Mouse (Mus musculus) heart, postnatal 0 days (tissue): ENCODE data around the gene Rora.

Source experiments
- CTCF ChIP-seq: IDR thresholded peaks from 2 replicates; pipeline ENCODE4 v1.5.1; 2016; ENCODE audit warnings: antibody characterized with exemption, control low read depth, low read depth
- EP300 ChIP-seq: IDR thresholded peaks from 2 replicates; pipeline ENCODE4 v1.6.1; 2016; ENCODE audit warnings: antibody characterized with exemption, low read depth

DNA sequence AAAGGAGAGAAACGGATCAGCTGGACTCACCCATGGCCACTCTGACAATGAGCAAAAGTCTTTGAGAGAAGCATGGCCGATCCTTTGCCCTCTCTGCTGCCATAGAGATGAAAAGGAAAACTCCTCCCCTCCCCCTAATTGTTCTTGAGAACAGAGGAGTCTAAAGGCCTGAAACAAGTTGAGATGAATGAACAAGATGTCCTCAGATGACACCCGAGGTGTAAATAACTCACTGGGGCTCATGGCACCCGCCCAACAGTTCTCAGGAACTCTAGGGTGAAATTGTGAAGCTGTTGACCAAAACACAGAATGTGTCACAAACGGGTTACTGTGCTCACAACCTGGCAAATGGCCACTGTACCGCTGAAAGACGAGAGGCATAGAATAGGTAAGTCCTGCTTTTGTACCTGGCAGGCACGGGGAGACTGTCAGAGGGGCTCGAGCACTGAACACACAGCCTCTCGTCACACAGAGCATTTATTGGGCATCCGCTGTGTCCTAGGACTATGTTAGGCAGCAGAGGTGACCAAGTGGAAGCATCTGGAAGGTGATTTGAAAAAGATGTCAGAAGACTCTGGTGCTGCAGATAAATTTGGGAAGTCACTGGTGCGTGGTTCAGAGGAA lies 467.6 kb downstream of the Rora start:
- TF ChIP-seq CTCF = no peak
- TF ChIP-seq EP300 = no peak
